Mouse (Mus musculus) bone marrow, adult 2 months (tissue): Measurements from ENCODE around the gene Gm44596. TPM values are rescaled to one million over a fixed set of nuclear protein-coding genes. Genes with fewer than 3 reads are reported as not detected.
"Not testable (repeated sequence)": the region's sequence is repeated elsewhere in the genome, so short reads cannot be mapped to it uniquely, and the experiment has no call there.

Experiments
- H3K27ac ChIP-seq: fragments of 200-500 bp; 2 replicates; pipeline ENCODE4 v1.5.1; 2012; ENCODE audit warnings: low read depth, mild to moderate bottlenecking, control low read depth, inconsistent platforms, low read length; ENCODE audit not compliant: control insufficient read depth, poor library complexity, insufficient read depth
- H3K4me1 ChIP-seq: fragments of 200-500 bp; 2 replicates; pipeline ENCODE4 v1.6.1; 2011; ENCODE audit warnings: low read length; ENCODE audit not compliant: control insufficient read depth, insufficient read depth
- H3K4me3 ChIP-seq: fragments of 200-500 bp; replicated peaks from 2 replicates; pipeline ENCODE3; 2011; ENCODE audit warnings: mild to moderate bottlenecking, low read depth, low read length, control low read depth; ENCODE audit not compliant: control insufficient read depth
- CTCF ChIP-seq: fragments of 200-500 bp; IDR thresholded peaks from 2 replicates; pipeline ENCODE4 v1.5.1; 2011; ENCODE audit warnings: low read length, control low read depth; ENCODE audit not compliant: control insufficient read depth, insufficient read depth
- POLR2A ChIP-seq: fragments of 200-500 bp; IDR thresholded peaks from 2 replicates; pipeline ENCODE4 v1.6.1; 2011; ENCODE audit warnings: low read depth, mild to moderate bottlenecking, control low read depth, low read length, borderline replicate concordance; ENCODE audit not compliant: control insufficient read depth
- WGBS: fragments of 180-500 bp; shearing (Covaris S2); methylation state at CpG from one replicate; pipeline ENCODE4 v1.1.7; 2018; 5-methylcytosine and 5-hydroxymethylcytosine counted together
- polyA plus RNA-seq: library from polyadenylated mRNA; stranded (reverse); fragments of >200 nt; gene quantifications from 2 replicates; pipeline ENCODE4 v1.2.4, GENCODE M21; 2011; ENCODE audit warnings: low replicate concordance; ENCODE audit not compliant: missing spikeins, insufficient read depth, insufficient read length

The Gm44596 gene
- polyA plus RNA-seq, 1 experiment = not detected

DNA sequence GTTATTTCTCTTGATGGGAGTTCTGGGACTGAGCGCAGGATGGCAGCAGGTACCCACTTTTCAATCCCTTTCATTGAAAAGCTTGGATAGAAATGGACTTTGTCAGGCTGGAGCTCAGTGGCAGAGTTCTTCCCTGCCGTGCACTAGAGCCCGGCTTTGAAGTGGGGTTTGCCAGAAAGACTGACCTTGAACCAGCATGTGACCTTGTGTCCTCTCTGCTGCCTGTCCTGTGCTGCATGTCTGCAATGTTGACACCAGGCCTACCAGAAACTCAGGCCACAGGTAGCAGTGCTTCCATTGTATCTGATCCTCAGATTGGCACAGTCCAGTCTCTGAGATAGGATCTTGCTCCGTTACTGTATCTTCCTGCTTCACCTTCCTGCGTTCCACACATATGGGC, 5.3 kb upstream of the Gm44596 start:
- TF ChIP-seq CTCF = no peak
- TF ChIP-seq POLR2A = no peak
- no peak overlapping the region for H3K4me3 ChIP-seq
- H3K27ac ChIP-seq = no peak overlapping the region
- WGBS = 93% methylated on average over 5 of the region's 5 CpGs
- no peaks in the 10 kb centered on the region; the same call in 1 of the 2 replicates for H3K4me1 ChIP-seq

GRCm38 (mm10) chr6:128376371-128377085, 1.2 kb downstream of the Gm44596 start:
- WGBS = 87% methylated on average over 17 of the region's 17 CpGs
- Histone ChIP-seq H3K4me1 (peaks cover 8% of the 10 kb centered on the region), H3K27ac (no peak overlapping the region), H3K4me3 (no peak overlapping the region)
- no peak for TF ChIP-seq POLR2A
- no peak for TF ChIP-seq CTCF

DNA sequence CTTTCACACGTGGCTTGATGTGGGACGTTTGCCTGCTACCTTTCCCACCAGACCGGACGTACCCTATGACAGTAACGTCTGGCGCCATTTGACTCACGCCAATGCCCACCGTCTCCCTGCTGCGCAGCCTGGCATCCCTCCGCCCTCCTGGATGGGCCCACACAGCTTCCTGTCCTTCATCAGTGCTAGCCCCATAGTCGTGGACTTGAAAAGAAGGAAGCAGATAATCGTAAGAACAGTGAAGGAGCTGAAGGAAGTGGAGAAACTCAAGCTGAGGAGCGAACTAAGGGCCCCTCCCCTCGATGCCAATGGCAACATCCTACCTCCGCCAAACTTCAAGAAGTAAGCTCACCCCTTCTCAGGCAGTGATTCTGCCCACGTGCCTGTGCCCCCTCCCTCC, 4.3 kb downstream of the Gm44596 start:
- no peak overlapping the region for H3K27ac ChIP-seq
- H3K4me1 ChIP-seq = peaks cover 12% of the 10 kb centered on the region
- no peak for TF ChIP-seq POLR2A
- no peak for TF ChIP-seq CTCF
- H3K4me3 ChIP-seq = no peak overlapping the region
- 48% methylated on average over 16 of the region's 16 CpGs for WGBS

DNA sequence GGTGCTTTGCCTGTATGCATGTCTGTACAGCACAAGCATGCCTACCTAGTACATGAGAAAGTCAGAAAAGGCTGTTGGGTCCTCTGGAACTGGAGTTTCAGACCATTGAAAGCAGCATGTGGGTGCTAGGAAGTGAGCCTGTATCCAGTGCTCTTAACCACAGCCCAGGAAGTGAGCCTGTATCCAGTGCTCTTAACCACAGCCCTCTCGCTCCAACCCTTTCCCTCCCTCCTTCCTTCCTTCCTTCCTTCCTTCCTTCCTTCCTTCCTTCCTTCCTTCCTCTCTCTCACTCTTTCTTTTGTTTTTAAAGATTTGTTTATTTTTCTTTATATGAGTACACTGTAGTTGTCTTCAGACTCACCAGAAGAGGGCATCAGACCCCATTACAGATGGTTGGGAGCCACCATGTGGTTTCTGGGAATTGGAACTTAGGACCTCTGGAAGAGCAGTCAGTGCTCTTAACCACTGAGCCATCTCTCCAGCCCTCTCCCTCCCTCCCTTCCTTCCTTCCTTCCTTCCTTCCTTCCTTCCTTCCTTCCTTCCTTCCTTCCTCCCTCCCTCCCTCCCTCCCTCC, 5.4 kb downstream of the Gm44596 start:
- H3K4me3 ChIP-seq, H3K27ac ChIP-seq: not testable (repeated sequence)
- 17% methylated on average over 1 of the region's 1 CpGs for WGBS
- peaks cover 12% of the 10 kb centered on the region for H3K4me1 ChIP-seq

DNA sequence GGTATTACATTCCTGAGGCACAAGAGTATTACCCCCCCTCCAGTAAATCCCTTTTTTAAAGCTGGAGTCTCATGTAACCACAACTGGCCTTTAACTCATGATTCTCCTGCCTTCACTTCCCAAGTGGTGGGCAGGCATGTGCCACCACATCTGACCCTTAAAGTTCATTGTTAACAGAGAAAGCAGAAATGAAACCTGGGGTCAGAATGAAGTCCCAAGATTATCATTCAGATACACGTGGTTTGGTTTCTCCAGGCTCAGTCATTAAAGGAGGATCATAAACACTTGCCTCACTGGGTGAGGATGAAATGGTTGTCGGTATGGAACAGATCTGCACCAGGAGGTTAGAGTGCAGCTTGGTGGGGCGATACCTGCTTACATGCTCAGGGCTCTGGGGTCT, 6.0 kb downstream of the Gm44596 start:
- H3K27ac ChIP-seq = no peak overlapping the region
- WGBS = 42% methylated on average over 3 of the region's 3 CpGs
- H3K4me1 ChIP-seq = peaks cover 12% of the 10 kb centered on the region
- no peak overlapping the region for H3K4me3 ChIP-seq
- TF ChIP-seq POLR2A = no peak
- TF ChIP-seq CTCF = no peak

GRCm38 (mm10) chr6:128383752-128384151, 8.4 kb downstream of the Gm44596 start:
- Histone ChIP-seq H3K27ac (no peak overlapping the region), H3K4me1 (peaks cover 12% of the 10 kb centered on the region), H3K4me3 (no peak overlapping the region)
- no peak for TF ChIP-seq POLR2A
- no peak for TF ChIP-seq CTCF
- WGBS = 17% methylated on average over 7 of the region's 7 CpGs

- Histone ChIP-seq H3K4me3 (no peak overlapping the region), H3K27ac (no peak overlapping the region), H3K4me1 (peaks cover 5% of the 10 kb centered on the region)
- WGBS = 78% methylated on average over 1 of the region's 1 CpGs
- TF ChIP-seq POLR2A = no peak
- TF ChIP-seq CTCF = no peak
Observed at GRCm38 (mm10) chr6:128385026-128385425, 9.7 kb downstream of the Gm44596 start.

DNA sequence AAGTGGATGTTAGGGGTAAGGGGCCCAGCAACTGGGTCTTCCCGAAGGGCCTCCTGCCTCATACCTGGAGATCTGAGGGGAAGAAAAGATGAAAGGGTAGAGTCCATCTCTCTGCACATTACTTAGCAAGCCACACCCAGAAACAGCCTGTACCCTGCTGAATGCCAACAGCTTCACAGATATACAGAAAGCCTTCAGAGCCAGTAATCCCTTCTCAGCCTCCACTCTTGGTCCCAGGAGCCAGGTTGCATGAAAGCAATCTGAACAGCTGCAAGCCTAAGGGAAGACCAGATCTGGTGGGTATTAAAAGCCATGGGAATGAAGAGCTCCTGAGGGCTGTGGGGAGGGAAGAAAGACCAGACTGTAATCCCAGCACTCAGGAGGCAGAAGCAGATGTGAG, 13.9 kb downstream of the Gm44596 start:
- WGBS = 62% methylated on average over 1 of the region's 1 CpGs
- TF ChIP-seq CTCF = no peak
- TF ChIP-seq POLR2A = no peak
- Histone ChIP-seq H3K27ac (no peak overlapping the region), H3K4me3 (no peak overlapping the region), H3K4me1 (no peaks in the 10 kb centered on the region; the same call in 1 of the 2 replicates)

DNA sequence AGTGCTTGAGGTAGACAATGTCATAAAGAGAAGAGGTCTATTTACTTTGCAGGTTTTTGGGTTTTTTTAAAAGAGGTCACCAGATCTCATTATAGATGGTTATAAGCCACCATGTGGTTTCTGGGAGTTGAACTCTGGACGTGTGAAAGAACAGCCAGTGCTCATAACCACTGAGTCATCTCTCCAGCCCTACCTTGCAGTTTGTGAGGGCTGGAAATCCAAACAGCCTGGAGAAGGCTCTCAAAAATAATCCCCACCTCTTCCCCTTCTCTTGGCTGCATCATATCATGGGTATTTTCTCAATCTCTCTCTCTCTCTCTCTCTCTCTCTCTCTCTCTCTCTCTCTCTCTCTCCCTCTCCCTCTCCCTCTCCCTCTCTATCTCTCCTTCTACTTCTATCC, 15.4 kb downstream of the Gm44596 start:
- H3K27ac ChIP-seq = no peak overlapping the region
- no peak overlapping the region for H3K4me3 ChIP-seq
- WGBS = 31% methylated on average over 1 of the region's 1 CpGs
- no peaks in the 10 kb centered on the region for H3K4me1 ChIP-seq
- TF ChIP-seq CTCF (no peak), POLR2A (no peak)
